Mouse (Mus musculus): ENCODE measurements at regions not wholly inside any gene's neighbourhood (a gene's known extent, or its start where the extent isn't known, plus 50 kb on each side); places are given as distances from the start of the nearest gene placed in this dataset.

GRCm38 (mm10) chrX:11141294-11141693 lies 157.8 kb upstream of the H2al1a start:
- TF ChIP-seq CTCF (IDR thresholded peaks at IDR 0.05) (peak; percentile 46), EP300 (IDR thresholded peaks at IDR 0.05) (no peak)
